Mouse (Mus musculus) yolk sac, embryonic 10.5 days (tissue): ENCODE measurements around the gene Aes.

Experiments
- DNase-seq: peaks from one replicate; pipeline ENCODE4 v3.0.0-alpha.2; 2017; ENCODE audit warnings: low spot score

The Aes gene

GRCm38 (mm10) chr10:81559163-81559626, at the start of gene Aes:
TSS of gene Aes (plus strand) at chr10:81559488.
- no peak for DNase-seq

- no peak for DNase-seq
Measured at GRCm38 (mm10) chr10:81510246-81510810, 49.0 kb upstream of the Aes start.

- DNase-seq: no peak
Measured at GRCm38 (mm10) chr10:81513798-81514197, 45.5 kb upstream of the Aes start.

- no peak for DNase-seq
Measured at GRCm38 (mm10) chr10:81517227-81517626, 42.1 kb upstream of the Aes start.

- no peak for DNase-seq
Measured at GRCm38 (mm10) chr10:81518546-81518945, 40.7 kb upstream of the Aes start.

GRCm38 (mm10) chr10:81519227-81519977, 39.9 kb upstream of the Aes start:
- no peak for DNase-seq

GRCm38 (mm10) chr10:81519978-81520365, 39.3 kb upstream of the Aes start:
- DNase-seq: no peak

- no peak for DNase-seq
Measured at GRCm38 (mm10) chr10:81523142-81523541, 36.1 kb upstream of the Aes start.

GRCm38 (mm10) chr10:81523570-81523969, 35.7 kb upstream of the Aes start:
- DNase-seq: no peak

GRCm38 (mm10) chr10:81524051-81524605, 35.2 kb upstream of the Aes start, which contains the start of gene Gna15:
TSS of gene Gna15 (minus strand) at chr10:81524225.
- no peak for DNase-seq

GRCm38 (mm10) chr10:81525017-81525694, 34.1 kb upstream of the Aes start:
- no peak for DNase-seq

GRCm38 (mm10) chr10:81526779-81527178, 32.5 kb upstream of the Aes start:
- peak; percentile 60 for DNase-seq

- DNase-seq: no peak
Measured at GRCm38 (mm10) chr10:81534826-81535225, 24.5 kb upstream of the Aes start.

GRCm38 (mm10) chr10:81536734-81537133, 22.6 kb upstream of the Aes start:
- no peak for DNase-seq

- DNase-seq: no peak
Measured at GRCm38 (mm10) chr10:81537429-81537828, 21.9 kb upstream of the Aes start.

GRCm38 (mm10) chr10:81538321-81539048, 20.8 kb upstream of the Aes start:
- DNase-seq: no peak

- DNase-seq: no peak
Measured at GRCm38 (mm10) chr10:81541363-81541762, 17.9 kb upstream of the Aes start.

- no peak for DNase-seq
Measured at GRCm38 (mm10) chr10:81541803-81542202, 17.5 kb upstream of the Aes start.

- DNase-seq: no peak
Measured at GRCm38 (mm10) chr10:81542727-81543460, 16.4 kb upstream of the Aes start.

- DNase-seq: no peak
Measured at GRCm38 (mm10) chr10:81543633-81544032, 15.7 kb upstream of the Aes start.
